15 mouse cellular contexts compared by ENCODE assay signal in the genomic region with DNA sequence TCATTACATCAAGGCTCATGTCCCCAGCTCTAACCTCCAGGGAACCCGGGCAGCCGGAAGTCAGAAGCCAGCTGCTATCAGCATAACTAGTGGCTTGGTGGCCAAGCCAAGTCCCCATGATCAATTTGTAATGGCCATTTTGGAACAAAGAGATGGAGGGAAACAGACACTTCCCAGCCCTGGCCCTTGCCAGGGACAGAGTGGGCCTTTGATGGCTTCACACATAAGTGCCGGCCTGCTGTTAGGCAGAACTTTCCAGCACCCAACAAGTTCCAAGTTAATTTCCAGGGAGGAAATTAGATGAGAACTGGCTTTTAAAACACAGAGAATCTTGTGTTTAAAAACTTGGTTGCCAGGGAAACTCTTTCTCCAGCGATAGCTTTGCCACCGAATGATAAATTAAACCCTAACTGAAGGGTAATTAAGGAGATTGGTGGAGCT. TPM values are rescaled to one million over a fixed set of nuclear protein-coding genes. Genes with fewer than 3 reads are reported as not detected.
A peak's percentile ranks its signal among the peaks of the same experiment; 100 is the strongest.
DNase-seq lines count a peak whose midpoint lies in the region; ATAC-seq and TF ChIP-seq lines count a peak whose summit lies in the region.
"Had no signal": no experiment of that assay in that cellular context is flagged by ENCODE, and none has a peak within 500 bp of the region (broad histone marks: within the 10 kb centered on the region; RNA-seq: fewer than 3 reads in every experiment).

No protein-coding gene starts in this region.

- no peak overlapping the region for H3K4me3 ChIP-seq in forebrain, postnatal 0 days (ENCODE audit: low read depth, low read length)
- H3K4me3 ChIP-seq in forebrain, embryonic 16.5 days (replicated peaks; ENCODE audit: low read length): no peak overlapping the region
- no peak overlapping the region for H3K4me3 ChIP-seq in kidney, adult 2 months (ENCODE audit: insufficient read depth, low read depth, low read length)
- H3K4me3 ChIP-seq in hindbrain, embryonic 16.5 days (ENCODE audit: low read length): no peak overlapping the region
- H3K4me3 ChIP-seq: embryonic facial prominence, embryonic 12.5 days had no signal

- H3K27ac ChIP-seq in forebrain, postnatal 0 days (ENCODE audit: low read depth, low read length): no peak overlapping the region
- H3K27ac ChIP-seq in forebrain, embryonic 16.5 days (ENCODE audit: low read length): no peak overlapping the region
- no peak overlapping the region for H3K27ac ChIP-seq in kidney, adult 2 months (ENCODE audit: insufficient read depth, low read depth, low read length)
- peak overlapping the region; percentile 44 for H3K27ac ChIP-seq in hindbrain, embryonic 16.5 days (ENCODE audit: low read depth, low read length)
- H3K27ac ChIP-seq: embryonic facial prominence, embryonic 12.5 days had no signal

- 47% methylated on average over 5 of the region's 5 CpGs for WGBS in forebrain, postnatal 0 days
- 47% methylated on average over 5 of the region's 5 CpGs for WGBS in forebrain, embryonic 16.5 days
- 57% methylated on average over 5 of the region's 5 CpGs for WGBS in kidney, adult 2 months
- WGBS in hindbrain, embryonic 16.5 days: 33% methylated on average over 5 of the region's 5 CpGs

- no peaks in the 10 kb centered on the region for H3K9me3 ChIP-seq in forebrain, postnatal 0 days (ENCODE audit: low read length)
- no peaks in the 10 kb centered on the region for H3K9me3 ChIP-seq in forebrain, embryonic 16.5 days (ENCODE audit: control insufficient read depth, low read length)
- H3K9me3 ChIP-seq in hindbrain, embryonic 16.5 days (ENCODE audit: control insufficient read depth, low read length): no peaks in the 10 kb centered on the region
- H3K9me3 ChIP-seq: embryonic facial prominence, embryonic 12.5 days had no signal

- peaks cover 20% of the 10 kb centered on the region for H3K4me1 ChIP-seq in forebrain, postnatal 0 days (ENCODE audit: insufficient read depth)
- H3K4me1 ChIP-seq in forebrain, embryonic 16.5 days (replicated peaks; ENCODE audit: control insufficient read depth, insufficient read depth, low read length): peaks cover 18% of the 10 kb centered on the region
- H3K4me1 ChIP-seq in kidney, adult 2 months (ENCODE audit: control insufficient read depth, insufficient read depth, low read length): peaks cover 35% of the 10 kb centered on the region
- peaks cover 25% of the 10 kb centered on the region for H3K4me1 ChIP-seq in hindbrain, embryonic 16.5 days (ENCODE audit: control insufficient read depth, insufficient read depth, low read depth, low read length)

- no peak overlapping the region for H3K9ac ChIP-seq in forebrain, postnatal 0 days
- H3K9ac ChIP-seq in forebrain, embryonic 16.5 days (replicated peaks; ENCODE audit: low read depth, low read length): no peak overlapping the region
- H3K9ac ChIP-seq in hindbrain, embryonic 16.5 days (ENCODE audit: low read depth, low read length): no peak overlapping the region
- H3K9ac ChIP-seq: embryonic facial prominence, embryonic 12.5 days; liver, postnatal 0 days had no signal

- DNase-seq in forebrain, postnatal 0 days: peak; percentile 27
- DNase-seq in kidney, adult 8-10 months: peak; percentile 12 to 15
- no peak for DNase-seq in kidney, adult 2 months
- DNase-seq in brain, adult 2 months (ENCODE audit: low read depth, low spot score): peak; percentile 62
- no peak for DNase-seq in right cerebral cortex, adult 18-20 months
- no peak for DNase-seq in retina, postnatal 1 day
- DNase-seq: cerebellum, adult 9-10 months; liver, postnatal 0 days; thymus, adult 18-20 months had no signal

- no peak for TF ChIP-seq POLR2A in kidney, adult 2 months (IDR thresholded peaks at IDR 0.05; ENCODE audit: low read depth, low read length)

- H3K4me2 ChIP-seq in forebrain, postnatal 0 days (ENCODE audit: low read depth): no peak overlapping the region
- no peak overlapping the region for H3K4me2 ChIP-seq in forebrain, embryonic 16.5 days (ENCODE audit: low read length)
- H3K4me2 ChIP-seq in hindbrain, embryonic 16.5 days (ENCODE audit: low read length): no peak overlapping the region
- H3K4me2 ChIP-seq: embryonic facial prominence, embryonic 12.5 days had no signal

- H3K36me3 ChIP-seq in forebrain, postnatal 0 days (ENCODE audit: insufficient read depth): no peaks in the 10 kb centered on the region
- no peaks in the 10 kb centered on the region for H3K36me3 ChIP-seq in forebrain, embryonic 16.5 days (ENCODE audit: control insufficient read depth, insufficient read depth)
- H3K36me3 ChIP-seq in kidney, adult 2 months (ENCODE audit: control insufficient read depth, insufficient read depth, low read length): no peaks in the 10 kb centered on the region
- H3K36me3 ChIP-seq in hindbrain, embryonic 16.5 days (ENCODE audit: control insufficient read depth, insufficient read depth, low read length): no peaks in the 10 kb centered on the region
- H3K36me3 ChIP-seq: embryonic facial prominence, embryonic 12.5 days had no signal

- no peak for TF ChIP-seq CTCF in forebrain, postnatal 0 days (IDR thresholded peaks at IDR 0.05; ENCODE audit: low read depth)
- TF ChIP-seq CTCF in kidney, adult 2 months (conservative IDR thresholded peaks at IDR 0.05; ENCODE audit: insufficient read depth, insufficient read length, low read depth, low read length): no peak

- H3K27me3 ChIP-seq in forebrain, postnatal 0 days (ENCODE audit: insufficient read depth, low read length): peaks cover 12% of the 10 kb centered on the region
- no peaks in the 10 kb centered on the region for H3K27me3 ChIP-seq in forebrain, embryonic 16.5 days (replicated peaks; ENCODE audit: control insufficient read depth, insufficient read depth, low read length)
- no peaks in the 10 kb centered on the region for H3K27me3 ChIP-seq in kidney, adult 2 months (replicated peaks; ENCODE audit: control insufficient read depth, insufficient read depth, low read length)
- H3K27me3 ChIP-seq in hindbrain, embryonic 16.5 days (replicated peaks; ENCODE audit: control insufficient read depth, insufficient read depth, low read length): no peaks in the 10 kb centered on the region

- no peak for ATAC-seq in forebrain, postnatal 0 days
- ATAC-seq in forebrain, embryonic 16.5 days: no peak
- no peak for ATAC-seq in hindbrain, embryonic 16.5 days
- ATAC-seq: forebrain, embryonic 14.5 days; liver, postnatal 0 days had no signal

RNA-seq across cellular contexts. Expression of gene Pck1, which starts 15.6 kb away (rescaled TPM):
- not detected in 2 replicates for total RNA-seq in forebrain, postnatal 0 days (2014; rRNA removed)
- not detected in 2 replicates for polyA plus RNA-seq in forebrain, postnatal 0 days (2015; fragmentation: Nextera tagmentation; extraction: Ambion mirVana)
- not detected in 2 replicates for polyA plus RNA-seq in forebrain, embryonic 16.5 days (2015; fragmentation: Nextera tagmentation; extraction: Ambion mirVana)
- 648 and 871 TPM in 2 replicates for polyA plus RNA-seq in kidney, adult 2 months (2012; rRNA removed)
- polyA plus RNA-seq in hindbrain, embryonic 16.5 days (2015; fragmentation: Nextera tagmentation; extraction: Ambion mirVana): not detected in 2 replicates
- total RNA-seq: left cerebral cortex, postnatal 10 days had no signal
- polyA plus RNA-seq: embryonic facial prominence, embryonic 12.5 days; forebrain, embryonic 14.5 days; heart, embryonic 14.5 days had no signal

RNA-seq across cellular contexts. Expression of gene Ctcfl, which starts 49.1 kb away (rescaled TPM):
- total RNA-seq in forebrain, postnatal 0 days (2014; rRNA removed): not detected in 2 replicates
- 0.06 TPM in 1 of 2 replicates, not detected in the other for polyA plus RNA-seq in forebrain, postnatal 0 days (2015; fragmentation: Nextera tagmentation; extraction: Ambion mirVana)
- not detected in 2 replicates for polyA plus RNA-seq in forebrain, embryonic 16.5 days (2015; fragmentation: Nextera tagmentation; extraction: Ambion mirVana)
- polyA plus RNA-seq in kidney, adult 2 months (2012; rRNA removed): 0.03 TPM in 2 replicates
- 0.08 TPM in 1 of 2 replicates, not detected in the other for polyA plus RNA-seq in hindbrain, embryonic 16.5 days (2015; fragmentation: Nextera tagmentation; extraction: Ambion mirVana)
- total RNA-seq: left cerebral cortex, postnatal 10 days had no signal
- polyA plus RNA-seq: forebrain, embryonic 14.5 days had no signal

RNA-seq across cellular contexts. Expression of gene Zbp1, which starts 50.3 kb away (rescaled TPM):
- total RNA-seq in forebrain, postnatal 0 days (2014; rRNA removed): 0.52 TPM in 1 of 2 replicates, not detected in the other
- 0.44 and 0.45 TPM in 2 replicates for polyA plus RNA-seq in forebrain, postnatal 0 days (2015; fragmentation: Nextera tagmentation; extraction: Ambion mirVana)
- not detected in 2 replicates for polyA plus RNA-seq in forebrain, embryonic 16.5 days (2015; fragmentation: Nextera tagmentation; extraction: Ambion mirVana)
- 3.3 and 7.8 TPM in 2 replicates for polyA plus RNA-seq in kidney, adult 2 months (2012; rRNA removed)
- polyA plus RNA-seq in hindbrain, embryonic 16.5 days (2015; fragmentation: Nextera tagmentation; extraction: Ambion mirVana): 0.20 TPM in 1 of 2 replicates, not detected in the other
- polyA plus RNA-seq: embryonic facial prominence, embryonic 12.5 days; forebrain, embryonic 14.5 days; heart, embryonic 14.5 days had no signal

Comparison
In these comparisons a context has a peak if more than half of its experiments do, and no peak if none do; other contexts are left out.
1. DNase-seq: peak in forebrain, postnatal 0 days (single experiment), kidney, adult 8-10 months (2 of 2) and brain, adult 2 months (single experiment); none in kidney, adult 2 months (single experiment), right cerebral cortex, adult 18-20 months (single experiment) and retina, postnatal 1 day (single experiment).
2. RNA of gene Pck1, which starts 15.6 kb away (polyA plus RNA-seq): 648 to 871 TPM in kidney, adult 2 months; not detected in forebrain, embryonic 16.5 days, not detected in hindbrain, embryonic 16.5 days and not detected in forebrain, postnatal 0 days; every median in the first group is over 100 times any median in the second.